Mouse (Mus musculus): ENCODE measurements around the gene Gm5862.
"Not testable (repeated sequence)": the region's sequence is repeated elsewhere in the genome, so short reads cannot be mapped to it uniquely, and the experiment has no call there.

The Gm5862 gene

DNA sequence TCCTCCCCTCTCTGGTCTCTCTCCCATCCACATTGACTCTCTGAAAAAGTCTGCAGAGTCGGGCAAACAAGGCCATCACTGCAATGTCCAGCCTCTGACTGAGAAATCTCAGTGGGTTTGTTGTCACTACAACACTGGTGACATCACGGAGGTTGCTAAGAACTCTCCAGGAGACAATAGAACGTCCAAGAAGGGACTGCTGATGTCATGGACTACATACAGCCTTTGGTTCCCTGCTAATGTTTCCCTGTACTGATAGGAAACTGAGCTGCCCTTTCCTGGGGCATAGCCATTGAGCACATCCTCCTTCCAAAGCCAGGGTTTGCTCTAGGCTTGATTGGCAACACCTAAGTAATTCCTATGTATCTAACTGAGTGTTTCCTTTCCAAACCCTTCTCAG, at the start of gene Gm5862:
Gm5862 (minus strand) TSS at position 101 of the 400 bp plus-strand sequence.
- not testable (repeated sequence) for TF ChIP-seq GATA4 (IDR thresholded peaks at IDR 0.05; ENCODE audit: insufficient replicate concordance, low read length)

DNA sequence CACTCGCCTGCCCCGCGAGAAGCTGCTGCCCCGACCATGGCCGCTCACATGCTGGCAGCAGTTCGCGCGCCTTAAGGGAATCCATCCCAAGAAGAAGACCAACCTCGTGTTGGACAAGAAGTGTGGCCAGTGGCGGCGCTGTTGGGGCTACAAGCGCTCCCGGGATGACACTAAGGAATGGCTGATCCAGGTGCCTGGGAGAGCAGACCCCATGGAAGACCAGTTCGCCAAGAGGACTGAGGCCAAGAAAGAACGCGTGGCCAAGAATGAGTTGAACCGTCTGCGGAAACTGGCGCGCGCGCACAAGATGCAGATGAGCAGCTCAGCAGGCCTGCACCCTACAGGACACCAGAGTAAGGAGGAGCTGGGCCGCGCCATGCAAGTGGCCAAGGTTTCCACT, 48.0 kb upstream of the Gm5862 start:
- TF ChIP-seq GATA4 (IDR thresholded peaks at IDR 0.05; ENCODE audit: insufficient replicate concordance, low read length) = no peak

DNA sequence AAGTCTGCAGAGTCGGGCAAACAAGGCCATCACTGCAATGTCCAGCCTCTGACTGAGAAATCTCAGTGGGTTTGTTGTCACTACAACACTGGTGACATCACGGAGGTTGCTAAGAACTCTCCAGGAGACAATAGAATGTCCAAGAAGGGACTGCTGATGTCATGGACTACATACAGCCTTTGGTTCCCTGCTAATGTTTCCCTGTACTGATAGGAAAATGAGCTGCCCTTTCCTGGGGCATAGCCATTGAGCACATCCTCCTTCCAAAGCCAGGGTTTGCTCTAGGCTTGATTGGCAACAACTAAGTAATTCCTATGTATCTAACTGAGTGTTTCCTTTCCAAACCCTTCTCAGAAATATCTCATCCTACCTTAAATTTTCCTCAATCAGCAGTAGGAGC, 35.8 kb upstream of the Gm5862 start, which contains the start of gene Gm7347:
Gm7347 (minus strand) TSS at position 101 of the 400 bp plus-strand sequence.
- not testable (repeated sequence) for TF ChIP-seq GATA4 (IDR thresholded peaks at IDR 0.05; ENCODE audit: insufficient replicate concordance, low read length)

GRCm38 (mm10) chr5:26039458-26039857, 16.7 kb upstream of the Gm5862 start, which contains the start of gene Speer4a:
TSS of gene Speer4a (minus strand) at chr5:26039558.
- not testable (repeated sequence) for TF ChIP-seq GATA4 (IDR thresholded peaks at IDR 0.05; ENCODE audit: insufficient replicate concordance, low read length)

GRCm38 (mm10) chr5:26004698-26005097, 18.0 kb downstream of the Gm5862 start, which contains the start of gene Gm1979:
TSS of gene Gm1979 (minus strand) at chr5:26004798.
- TF ChIP-seq GATA4 (IDR thresholded peaks at IDR 0.05; ENCODE audit: insufficient replicate concordance, low read length) = not testable (repeated sequence)

GRCm38 (mm10) chr5:25988550-25988949, 34.2 kb downstream of the Gm5862 start, which contains the start of gene Gm21698:
TSS of gene Gm21698 (minus strand) at chr5:25988650.
- not testable (repeated sequence) for TF ChIP-seq GATA4 (IDR thresholded peaks at IDR 0.05; ENCODE audit: insufficient replicate concordance, low read length)

GRCm38 (mm10) chr5:25972563-25972962, 50.2 kb downstream of the Gm5862 start, which contains the start of gene Gm21680:
TSS of gene Gm21680 (minus strand) at chr5:25972663.
- TF ChIP-seq GATA4 (IDR thresholded peaks at IDR 0.05; ENCODE audit: insufficient replicate concordance, low read length) = not testable (repeated sequence)
